Mouse (Mus musculus): ENCODE results near the gene Fndc3b.

- TF ChIP-seq CTCF (IDR thresholded peaks at IDR 0.05; ENCODE audit: low read depth), result no peak
- no peak for TF ChIP-seq EP300 (optimal IDR thresholded peaks at IDR 0.05)
Measured at GRCm38 (mm10) chr3:27424049-27424667, 286.9 kb downstream of the Fndc3b start.
